Mouse (Mus musculus) R1 (cell line): ENCODE measurements around the gene Prkag2.

Experiments used
- DNase-seq: peaks from one replicate; pipeline ENCODE4 v3.0.0-alpha.2; 2018; ENCODE audit warnings: low read depth, low spot score

Gene Prkag2

DNA sequence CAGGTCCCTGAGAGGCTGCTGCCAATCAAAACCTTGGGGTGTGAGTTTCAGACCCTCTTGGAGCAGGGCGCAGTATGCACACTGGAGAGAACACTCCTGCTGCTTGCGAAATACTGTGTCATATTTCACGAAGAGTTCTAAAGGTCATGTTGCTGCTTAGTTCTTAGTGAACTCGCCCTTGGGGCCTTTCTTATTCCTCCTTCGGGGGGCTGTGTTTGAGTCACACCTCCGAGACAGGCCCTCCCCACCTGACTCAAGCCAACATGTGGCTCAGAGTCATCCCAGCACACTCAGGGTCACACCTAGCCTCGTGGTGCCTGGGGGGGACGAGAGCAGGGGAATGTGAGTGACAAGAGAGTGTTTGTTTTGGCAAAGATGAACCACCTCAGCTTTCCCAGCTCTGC lies 99.0 kb downstream of the Prkag2 start:
- no peak for DNase-seq

DNA sequence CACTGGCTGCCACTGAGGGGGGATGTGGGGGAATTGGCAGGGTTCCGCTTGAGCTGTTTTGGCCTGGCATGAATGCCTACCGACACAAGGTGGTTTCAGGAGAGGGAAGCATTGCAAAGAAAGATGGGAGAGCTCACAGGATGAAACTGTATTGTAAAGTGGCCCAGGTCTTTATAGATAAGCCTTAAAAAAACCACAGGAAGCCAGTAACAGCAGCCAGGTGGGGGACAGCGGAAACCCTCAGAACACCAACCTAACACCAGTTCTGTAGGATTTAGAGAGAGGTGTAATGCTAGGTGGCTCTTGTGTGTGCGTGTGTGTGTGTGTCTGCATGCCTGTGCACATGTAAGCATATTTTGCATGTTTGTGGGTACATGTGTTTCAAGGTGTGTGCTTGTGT lies 101.1 kb downstream of the Prkag2 start:
- no peak for DNase-seq

DNA sequence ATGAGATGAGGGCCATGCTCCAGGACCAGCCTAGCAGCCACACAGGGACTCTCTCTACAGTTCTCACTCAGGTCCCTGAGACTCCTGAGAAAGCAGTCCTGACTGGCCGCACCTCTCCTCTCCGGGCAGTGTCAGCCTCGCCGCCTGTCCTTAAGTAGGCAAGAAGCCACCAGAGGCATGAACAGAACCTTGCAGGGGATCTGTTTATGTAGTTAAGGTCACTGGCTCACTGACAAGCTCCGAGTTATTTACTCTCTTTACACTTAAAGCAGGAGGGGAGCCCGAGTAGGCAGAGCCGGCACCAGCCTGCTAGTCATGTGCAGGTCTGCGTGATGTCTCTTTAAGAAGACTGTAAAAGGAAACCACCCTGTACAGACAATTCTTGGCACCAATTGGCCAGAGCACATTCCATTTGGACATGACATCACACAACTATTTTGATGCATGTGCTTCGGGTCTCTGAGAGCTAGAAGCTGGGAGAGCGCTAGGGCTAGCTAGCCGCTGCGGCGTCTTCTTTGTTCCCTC lies 104.8 kb downstream of the Prkag2 start:
- peak; percentile 34 for DNase-seq

DNA sequence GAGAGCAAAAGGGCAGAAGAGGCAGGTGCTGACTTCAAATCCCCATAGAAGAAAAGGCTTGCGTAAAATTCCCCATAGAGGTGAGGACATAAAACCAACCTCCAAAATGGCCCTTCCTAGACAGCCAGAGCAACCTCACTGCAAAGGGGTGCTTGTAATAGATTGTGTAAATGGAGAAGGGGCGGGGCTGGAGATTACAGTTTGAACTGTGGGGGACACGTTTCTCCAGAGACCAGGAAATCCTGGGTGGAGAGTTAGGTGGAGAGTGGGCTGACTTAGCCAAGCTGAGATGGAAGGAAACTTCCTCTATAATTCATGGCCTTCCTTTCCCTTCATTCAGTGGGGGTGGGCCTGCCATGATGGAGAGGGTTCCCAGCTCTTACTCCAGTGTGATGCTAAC lies 107.3 kb downstream of the Prkag2 start:
- no peak for DNase-seq

DNA sequence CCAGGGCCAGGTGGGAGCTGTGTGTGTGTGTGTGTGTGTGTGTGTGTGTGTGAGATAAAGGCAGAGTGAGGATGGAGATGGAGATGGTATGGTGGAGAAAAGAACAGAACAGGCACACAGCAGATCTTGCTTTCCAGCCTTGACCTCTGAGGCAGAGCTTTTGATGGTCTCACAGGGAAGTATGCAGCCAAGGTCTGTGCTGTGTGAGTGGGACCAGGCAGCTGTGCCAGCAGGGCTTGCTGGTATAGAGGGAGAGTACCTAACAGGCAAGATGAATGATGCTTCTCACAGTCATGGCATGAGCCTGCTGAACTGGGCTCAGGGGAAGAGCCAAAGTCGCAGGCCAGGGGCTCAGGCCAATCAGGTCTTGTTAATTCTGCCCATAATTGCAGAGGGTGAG lies 108.9 kb downstream of the Prkag2 start:
- DNase-seq: no peak

DNA sequence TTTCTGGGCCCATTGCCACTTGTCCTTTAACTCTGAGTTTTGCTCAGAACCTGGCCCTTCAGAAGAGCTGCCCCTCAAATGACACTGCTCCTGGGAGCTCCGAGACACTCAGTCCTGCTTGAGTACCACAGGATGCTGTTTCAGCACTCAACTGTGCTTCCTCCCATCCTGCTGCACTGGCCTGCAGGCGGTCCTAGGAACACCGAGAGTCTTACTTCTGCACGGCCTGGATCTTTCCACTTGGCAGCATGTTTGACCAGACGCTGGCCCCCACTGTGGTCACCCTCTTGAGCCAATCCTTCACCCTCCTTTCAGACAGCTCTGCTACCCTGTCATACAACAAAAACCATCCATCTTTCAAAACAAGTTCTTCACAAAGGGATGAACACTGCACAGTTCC lies 110.0 kb downstream of the Prkag2 start:
- no peak for DNase-seq

DNA sequence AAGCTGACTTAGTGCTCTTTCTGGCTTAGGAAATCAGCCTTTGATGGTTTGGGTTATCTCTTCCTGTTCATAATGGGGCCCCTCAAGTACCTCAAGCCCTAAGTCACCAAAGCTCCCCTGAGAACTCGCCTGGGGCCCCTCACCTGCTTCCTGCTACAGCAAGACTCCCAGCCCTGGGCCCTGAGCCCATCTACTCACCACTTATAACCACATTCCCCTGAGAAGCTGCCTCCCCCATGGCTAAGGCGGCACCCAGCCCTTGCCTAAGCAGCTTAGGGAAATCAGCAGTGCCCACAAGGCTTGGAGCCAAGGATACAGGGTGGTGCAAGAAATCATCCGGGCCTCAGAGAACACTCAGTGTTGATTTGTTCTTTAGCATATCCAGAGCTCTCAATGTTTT lies 110.8 kb downstream of the Prkag2 start:
- DNase-seq: no peak

DNA sequence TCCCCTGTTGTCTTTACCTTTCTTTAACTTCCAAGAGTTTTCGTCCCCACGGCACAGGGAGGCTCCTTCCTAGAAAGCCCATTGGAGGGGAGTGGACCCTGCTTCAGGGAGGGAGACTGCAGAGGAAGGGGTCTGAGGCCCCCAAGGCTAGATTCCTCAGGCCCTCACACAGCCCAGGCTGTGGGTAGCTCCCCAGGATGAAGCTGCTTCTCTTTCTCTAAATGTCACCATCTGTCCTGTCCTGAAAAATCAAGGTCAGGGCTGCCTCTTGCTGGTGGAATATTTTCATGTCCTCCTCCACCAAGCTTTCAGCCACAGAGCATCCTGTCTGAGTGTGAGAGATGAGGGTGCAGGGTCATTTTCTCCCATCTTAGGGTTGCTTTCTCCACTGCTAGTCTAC lies 113.5 kb downstream of the Prkag2 start:
- no peak for DNase-seq

DNA sequence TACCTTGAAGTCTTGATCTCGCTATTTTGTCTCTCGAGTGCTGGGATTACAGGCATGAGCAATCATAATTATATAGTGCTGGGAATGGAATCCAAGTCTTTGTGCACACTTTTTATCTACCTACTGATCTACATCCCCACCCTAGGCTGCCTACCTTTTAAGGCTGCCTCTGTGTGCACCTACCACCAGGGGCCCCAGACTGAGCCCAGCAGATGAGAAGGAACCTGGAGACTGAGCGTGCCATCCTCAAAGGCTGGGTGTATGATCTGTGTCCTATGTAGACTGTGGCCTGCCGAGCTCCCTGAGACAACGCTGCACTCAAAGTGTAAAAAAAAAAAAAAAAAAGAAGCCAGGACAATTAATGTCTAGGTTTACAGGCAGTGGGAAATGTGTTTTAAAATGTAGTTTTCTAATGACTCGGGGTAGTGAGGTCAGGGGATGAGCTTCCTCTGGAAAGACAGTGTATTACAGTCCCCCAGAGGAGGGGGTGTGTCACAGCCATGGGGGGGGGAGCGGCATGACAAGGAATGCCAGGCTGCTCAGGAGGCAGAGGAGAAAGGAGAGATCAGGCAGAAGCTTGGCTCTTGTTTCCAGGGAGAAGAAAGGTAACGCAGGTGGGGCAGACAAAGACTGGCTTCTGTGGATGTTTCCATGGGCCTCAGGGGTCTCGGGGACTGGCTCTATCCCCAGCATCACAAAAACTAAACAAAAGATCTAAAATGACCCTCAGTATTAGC lies 114.1 kb downstream of the Prkag2 start:
- DNase-seq: no peak

DNA sequence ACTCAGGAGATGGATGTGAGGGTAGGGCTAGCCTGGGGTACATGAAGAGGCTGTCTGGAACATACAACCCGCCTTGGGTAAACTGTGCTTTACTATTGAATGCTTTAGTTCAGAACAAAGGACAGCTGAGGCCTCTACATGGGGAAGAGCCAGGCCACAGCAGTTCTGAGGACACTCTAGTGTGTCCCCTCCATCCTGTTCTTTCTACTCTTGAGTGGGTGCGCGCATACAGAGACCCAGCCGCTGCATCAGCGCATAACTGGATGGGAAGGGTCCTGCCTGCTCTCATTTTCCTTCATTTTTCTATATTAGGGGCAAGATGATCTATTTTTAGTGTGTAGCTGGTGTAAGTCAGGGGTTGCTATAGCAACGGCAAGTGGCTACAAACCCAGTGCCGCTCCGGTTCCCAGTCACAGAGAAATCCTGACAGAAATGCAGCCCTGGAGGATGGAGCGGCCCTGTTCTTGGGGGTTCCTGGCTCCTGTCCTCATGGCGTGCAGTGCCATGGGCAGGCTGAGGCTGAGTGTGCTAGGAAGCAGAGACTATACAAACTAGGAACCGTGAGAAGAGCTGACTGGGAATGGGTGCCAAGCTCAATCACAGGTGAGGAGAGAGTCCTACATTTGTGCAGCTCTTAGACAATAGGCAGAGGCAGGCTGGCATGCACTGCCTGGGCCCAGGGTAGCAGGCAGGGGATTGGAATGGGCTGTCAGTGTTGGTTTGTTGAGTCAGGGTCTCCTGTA lies 114.8 kb downstream of the Prkag2 start:
- no peak for DNase-seq

DNA sequence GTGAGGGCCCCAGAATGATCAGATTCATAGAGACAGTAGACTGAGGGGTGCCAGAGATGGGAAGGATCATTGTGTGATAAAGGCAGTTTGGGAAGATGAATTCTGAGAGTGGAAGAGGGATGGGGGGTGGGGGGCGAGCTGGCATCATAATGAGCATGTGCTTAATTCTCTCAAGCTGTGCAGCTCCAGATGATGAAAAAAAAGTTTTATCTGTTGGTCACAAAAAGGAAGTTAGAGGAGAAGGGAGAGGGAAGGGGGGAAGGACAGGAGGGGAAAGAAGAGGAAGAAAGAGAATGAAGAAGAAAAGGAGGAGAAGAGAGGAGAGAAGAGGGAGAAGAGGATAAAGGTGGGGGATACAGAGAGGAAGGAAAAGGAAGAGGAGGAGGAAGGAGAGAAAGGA lies 116.3 kb downstream of the Prkag2 start:
- no peak for DNase-seq

DNA sequence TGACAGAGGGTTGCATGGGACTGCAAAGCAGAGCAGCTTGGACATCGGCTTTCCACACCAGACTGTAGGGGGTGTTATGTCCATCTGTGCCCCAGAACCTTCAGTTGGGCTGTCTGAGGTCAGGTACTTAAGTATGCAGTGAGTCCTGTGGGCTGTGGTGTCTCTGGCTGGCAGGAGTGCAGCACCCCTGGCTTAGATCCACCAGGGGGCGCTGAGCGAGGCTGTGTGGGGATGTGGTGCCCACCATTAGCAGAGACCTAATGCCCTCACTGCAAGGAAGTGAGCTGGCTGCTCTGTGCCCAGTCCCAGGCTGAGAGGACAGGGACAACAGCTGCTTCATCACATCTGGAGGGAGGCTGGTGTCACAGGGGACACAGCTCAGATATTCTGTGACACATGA lies 116.9 kb downstream of the Prkag2 start:
- DNase-seq: peak; percentile 52

DNA sequence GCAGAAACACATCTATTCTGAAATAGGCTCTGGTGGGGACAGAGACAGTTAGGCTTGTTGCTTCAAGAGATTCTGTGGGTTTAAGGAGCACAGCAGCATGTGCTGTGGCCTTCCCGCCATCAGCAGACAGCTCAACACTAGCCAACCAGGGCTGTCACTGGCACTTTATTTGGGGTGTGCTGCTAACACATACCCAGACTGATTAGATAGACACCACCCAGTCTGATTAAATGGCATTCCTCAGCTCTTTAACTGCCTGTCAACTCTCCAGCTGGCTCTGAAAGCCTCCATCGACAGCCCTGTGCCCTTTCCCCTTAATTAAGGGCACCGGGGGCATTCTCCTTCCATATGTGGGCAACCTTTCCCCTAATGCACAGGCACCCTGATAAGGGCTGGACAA lies 118.2 kb downstream of the Prkag2 start:
- no peak for DNase-seq

DNA sequence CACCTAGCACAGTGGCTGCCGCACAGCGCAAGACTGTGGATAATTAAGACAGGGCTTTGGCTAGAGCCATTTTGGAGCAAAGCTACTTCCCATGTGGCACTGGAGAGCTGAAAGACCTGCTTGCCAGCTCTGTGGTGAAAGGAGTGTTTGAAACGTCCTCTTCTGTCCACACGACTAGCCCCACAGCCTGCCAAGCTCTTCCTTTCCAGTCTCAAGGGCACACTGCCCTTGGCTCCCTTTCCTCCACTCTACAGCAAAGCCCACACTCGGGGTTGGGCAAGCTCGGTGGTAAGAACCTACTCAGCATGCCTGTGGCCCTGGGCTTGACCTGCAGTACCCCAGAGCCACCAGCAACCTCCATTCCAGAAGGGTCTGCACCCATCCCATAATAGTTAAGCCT lies 118.7 kb downstream of the Prkag2 start:
- DNase-seq: no peak

DNA sequence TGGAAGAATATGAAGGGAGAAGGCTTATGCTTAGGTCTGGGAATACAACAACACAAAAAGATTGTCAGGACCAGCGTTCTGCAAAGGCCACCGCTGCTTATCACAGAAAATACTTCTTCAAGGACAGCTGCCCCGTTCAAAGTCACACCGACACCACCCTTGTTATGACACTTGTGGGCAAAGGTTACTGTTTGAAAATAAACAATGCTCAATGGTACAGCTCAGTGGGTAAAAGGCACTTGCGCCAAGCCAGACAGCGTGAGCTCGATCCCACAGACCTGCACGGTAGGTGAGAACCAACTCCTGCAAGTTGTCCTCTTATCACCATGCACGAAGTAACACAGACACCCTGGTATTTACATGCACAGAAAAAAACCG lies 120.5 kb downstream of the Prkag2 start:
- DNase-seq: no peak

DNA sequence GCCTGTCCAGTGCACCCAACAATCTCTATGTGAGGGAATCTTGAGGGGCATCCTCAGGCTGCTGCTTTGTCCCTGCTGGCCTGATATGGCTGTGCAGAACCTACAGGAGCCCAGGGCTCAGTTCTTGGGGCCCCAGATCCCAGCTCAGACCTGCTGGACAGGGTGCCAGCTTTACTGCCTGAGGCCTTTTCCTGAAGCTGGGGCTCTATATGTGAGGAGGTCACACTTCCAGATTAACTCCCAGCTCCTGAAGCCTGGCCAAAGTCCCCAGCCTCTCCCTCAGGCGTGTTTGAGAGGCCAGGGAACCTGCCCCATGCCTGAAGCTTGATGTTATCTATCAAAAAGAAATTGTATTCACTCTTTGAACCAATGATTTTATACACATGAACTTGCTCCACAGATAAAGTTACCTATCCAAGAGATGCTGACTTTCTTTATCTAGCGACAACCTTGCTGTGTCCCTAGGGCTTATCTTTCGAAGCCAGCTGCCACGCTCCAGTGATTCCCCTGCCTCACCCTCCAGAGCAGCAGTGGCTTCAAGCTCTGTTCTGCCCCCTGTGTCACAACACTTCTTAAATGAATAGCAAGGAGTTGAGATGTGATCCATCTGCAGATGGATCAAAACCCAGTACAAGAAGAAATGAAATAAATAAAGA lies 121.0 kb downstream of the Prkag2 start:
- no peak for DNase-seq

DNA sequence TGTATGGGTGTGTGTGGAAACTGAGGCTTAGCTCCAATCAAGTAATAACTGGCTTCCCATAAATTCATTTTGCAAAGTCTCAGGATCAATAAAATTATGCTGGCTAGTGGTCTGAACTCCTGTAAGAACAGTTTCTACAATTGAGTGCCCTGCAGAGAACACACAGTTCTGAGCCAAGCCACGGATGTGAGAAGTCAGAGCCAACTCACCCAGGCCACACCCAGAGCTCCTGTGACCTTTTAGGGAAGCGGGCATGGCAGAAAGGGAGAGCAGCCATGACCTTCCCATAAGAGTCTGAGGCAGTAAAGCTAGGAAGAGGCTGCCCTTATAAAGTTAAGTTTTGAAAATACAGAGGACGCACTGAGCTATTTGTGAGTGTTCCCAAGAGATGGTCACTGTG lies 123.5 kb downstream of the Prkag2 start:
- DNase-seq: no peak

DNA sequence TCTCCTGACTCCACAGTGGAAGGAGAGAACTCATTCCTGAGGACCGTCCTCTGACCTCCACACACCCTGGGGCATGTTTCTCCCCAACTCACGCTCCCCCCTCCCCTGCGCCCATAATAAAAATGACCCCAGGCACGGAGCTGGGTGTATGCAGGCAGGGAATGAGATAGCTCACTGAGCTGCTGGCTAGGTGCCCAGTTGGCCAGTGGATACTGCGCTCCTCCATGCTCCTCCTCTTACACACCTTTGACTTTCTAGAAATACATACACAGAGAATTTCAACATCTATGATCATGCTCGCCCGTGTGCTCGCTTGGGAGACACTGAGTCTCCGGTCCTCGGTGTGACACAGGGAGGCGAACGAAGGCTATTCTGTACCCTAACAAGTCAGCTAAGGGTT lies 124.2 kb downstream of the Prkag2 start:
- no peak for DNase-seq

DNA sequence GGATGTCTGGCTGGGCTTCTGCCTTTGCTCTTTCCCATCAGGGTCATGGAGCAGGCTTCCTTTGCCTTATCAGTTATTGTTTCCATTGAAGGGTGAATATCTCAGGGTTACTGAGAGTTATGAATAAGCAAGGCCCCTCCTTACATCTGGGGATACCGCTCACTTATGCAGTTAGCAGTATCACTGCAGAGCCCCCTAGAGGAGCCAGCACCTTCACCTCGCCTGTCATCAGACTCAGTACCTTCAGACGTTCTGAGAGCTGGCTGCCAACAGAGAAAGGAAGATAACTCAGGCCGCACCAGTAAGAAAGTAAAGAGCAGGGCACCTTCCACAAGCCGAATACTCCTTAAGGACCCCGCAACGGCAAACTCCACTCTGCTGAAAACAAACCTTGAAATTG lies 125.3 kb downstream of the Prkag2 start:
- no peak for DNase-seq

DNA sequence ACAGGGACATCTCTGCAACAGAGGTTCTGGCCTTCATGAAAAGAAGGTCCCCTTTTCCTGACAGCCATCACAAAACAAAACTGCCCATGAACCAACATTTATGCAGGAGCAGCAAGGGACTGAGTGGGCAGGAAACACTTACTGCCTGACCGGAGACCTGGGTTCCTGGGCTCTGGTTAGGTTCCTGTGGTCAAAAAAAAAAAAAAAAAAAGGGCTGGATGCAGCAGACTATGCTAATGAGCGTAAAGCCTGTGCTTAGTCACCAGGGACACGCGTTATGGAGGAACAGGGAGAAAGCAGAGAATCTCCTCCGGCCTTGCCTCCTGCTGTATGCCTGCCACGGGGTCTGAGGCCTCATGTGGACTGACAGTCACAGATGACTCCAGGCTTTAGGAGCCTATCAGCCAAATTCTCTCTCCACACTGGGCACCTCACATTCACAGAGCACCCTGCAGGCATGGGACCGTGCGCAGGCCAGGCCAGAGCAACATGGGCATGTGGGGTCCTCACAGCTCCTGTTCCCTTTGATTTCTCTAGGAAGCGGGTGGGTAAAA lies 126.7 kb downstream of the Prkag2 start:
- no peak for DNase-seq

DNA sequence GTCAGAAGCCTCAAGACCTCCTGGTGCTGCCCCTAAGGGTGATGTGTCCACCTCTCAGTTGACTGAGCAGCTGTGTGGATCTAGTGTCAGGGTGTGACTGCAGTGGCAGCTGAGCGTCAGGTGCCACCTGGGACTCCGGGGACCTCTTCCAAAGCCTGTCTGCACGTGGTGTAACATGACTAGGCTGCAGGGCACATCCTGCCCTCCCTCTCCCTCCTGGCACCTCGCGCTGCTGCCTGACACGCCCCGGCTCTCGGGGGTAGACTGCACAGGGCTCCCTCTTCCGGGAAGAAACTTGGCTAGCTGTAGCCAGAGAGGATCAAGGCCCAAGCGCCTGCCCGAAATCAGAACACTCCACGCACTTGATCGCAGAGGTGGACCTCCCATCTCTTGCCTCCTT lies 127.2 kb downstream of the Prkag2 start:
- no peak for DNase-seq

DNA sequence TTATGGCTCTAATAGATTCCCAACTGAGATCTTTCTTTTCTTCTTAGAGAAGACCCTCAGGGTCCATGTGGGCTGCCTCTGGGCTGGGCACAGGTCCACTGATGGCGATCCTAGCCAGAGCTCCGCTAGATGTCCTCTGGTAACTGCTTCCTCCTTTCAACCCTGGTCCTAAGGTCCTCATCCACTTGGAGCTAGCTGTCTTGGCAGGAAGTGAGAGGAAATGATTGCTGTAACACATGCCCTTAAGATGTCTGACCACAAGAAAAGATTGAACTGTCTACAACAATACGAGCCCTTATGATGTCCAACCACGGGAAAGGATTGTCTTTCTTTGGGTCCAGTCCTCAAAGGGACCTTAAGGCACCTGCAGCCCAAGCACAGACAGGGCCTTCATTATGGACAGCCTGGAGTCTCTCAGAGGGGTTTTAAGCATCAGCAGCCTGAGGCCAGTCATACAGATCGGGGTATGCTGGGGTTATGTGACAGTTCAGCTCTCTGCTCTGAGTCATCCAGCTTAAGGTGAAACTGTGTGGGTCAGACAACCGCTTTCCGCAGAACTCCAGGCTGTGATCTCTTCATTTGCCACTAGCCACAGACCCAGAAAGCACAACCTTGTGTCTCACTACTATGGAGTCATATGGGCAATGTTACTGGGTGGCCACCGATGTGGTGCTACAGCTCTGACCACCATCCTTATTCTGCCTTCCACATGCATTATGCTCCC lies 129.7 kb downstream of the Prkag2 start:
- no peak for DNase-seq
